Mouse (Mus musculus): ENCODE results near the gene Tgm7.

DNA sequence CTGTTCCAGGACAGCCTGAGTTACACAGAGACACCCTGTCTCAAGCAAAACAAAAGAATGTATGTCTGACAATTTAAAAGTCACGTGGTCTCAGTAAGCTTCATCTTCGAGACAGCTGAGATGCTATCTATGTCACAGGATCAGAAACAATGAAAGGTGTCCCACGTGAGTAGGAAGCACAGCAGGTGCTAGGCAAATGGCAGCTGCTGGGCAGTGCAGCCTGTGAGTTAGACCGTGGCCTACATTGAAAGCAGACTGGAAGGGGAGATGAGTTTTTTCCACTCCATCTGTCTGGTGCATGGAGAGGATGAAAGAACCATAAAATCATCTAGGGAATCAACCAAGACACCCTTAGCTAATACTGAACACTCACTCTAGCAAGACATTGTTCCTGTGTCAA, 42.5 kb downstream of the Tgm7 start:
- no peak for TF ChIP-seq POLR2A (IDR thresholded peaks at IDR 0.05; ENCODE audit: extremely low read depth, insufficient read depth, low read length)
- TF ChIP-seq CTCF (IDR thresholded peaks at IDR 0.05; ENCODE audit: low read depth, low read length) = no peak

All from liver, adult 2 months (tissue).